Mouse (Mus musculus): ENCODE results near the gene Pdf. TPM values are rescaled to one million over a fixed set of nuclear protein-coding genes. Genes with fewer than 3 reads are reported as not detected.
"Not testable (repeated sequence)": the region's sequence is repeated elsewhere in the genome, so short reads cannot be mapped to it uniquely, and the experiment has no call there.

The Pdf gene
- total and polyA plus RNA-seq, 2 experiments, result 19.5 to 32.9 TPM

- DNase-seq (ENCODE audit: extremely low read depth, low read depth, low spot score), result no peak
- H3K27me3 ChIP-seq (ENCODE audit: control insufficient read depth, insufficient read depth, low read length), result no peaks in the 10 kb centered on the region
- H3K27ac ChIP-seq (replicated peaks; ENCODE audit: insufficient read depth, low read depth, low read length), result no peak overlapping the region
- WGBS, result 90% methylated on average over 4 of the region's 4 CpGs
- no peak overlapping the region for H3K9ac ChIP-seq (ENCODE audit: low read depth, low read length)
- peaks cover 5% of the 10 kb centered on the region; the same call in 1 of the 2 replicates for H3K79me2 ChIP-seq (ENCODE audit: control insufficient read depth, insufficient read depth, low read length)
- no peak for TF ChIP-seq CTCF (IDR thresholded peaks at IDR 0.05; ENCODE audit: low read depth, low read length)
- no peak for TF ChIP-seq POLR2A (IDR thresholded peaks at IDR 0.05; ENCODE audit: extremely low read depth, insufficient read depth, low read length)
- peaks cover 8% of the 10 kb centered on the region; the same call in 1 of the 2 replicates for H3K4me1 ChIP-seq (ENCODE audit: control insufficient read depth, insufficient read depth, low read length)
- peaks cover 46% of the 10 kb centered on the region for H3K36me3 ChIP-seq (ENCODE audit: control insufficient read depth, insufficient read depth, low read length)
- no peak overlapping the region for H3K4me3 ChIP-seq (ENCODE audit: insufficient read depth, low read depth, low read length)
Measured at GRCm38 (mm10) chr8:107049480-107049879, 1.1 kb upstream of the Pdf start.

GRCm38 (mm10) chr8:107046976-107047375 is 1.4 kb downstream of the Pdf start:
- peaks cover 51% of the 10 kb centered on the region for H3K36me3 ChIP-seq (ENCODE audit: control insufficient read depth, insufficient read depth, low read length)
- WGBS, result 71% methylated on average over 5 of the region's 5 CpGs
- no peaks in the 10 kb centered on the region for H3K27me3 ChIP-seq (ENCODE audit: control insufficient read depth, insufficient read depth, low read length)
- peaks cover 5% of the 10 kb centered on the region; the same call in 1 of the 2 replicates for H3K79me2 ChIP-seq (ENCODE audit: control insufficient read depth, insufficient read depth, low read length)
- no peak for DNase-seq (ENCODE audit: extremely low read depth, low read depth, low spot score)
- H3K4me1 ChIP-seq (ENCODE audit: control insufficient read depth, insufficient read depth, low read length), result peaks cover 12% of the 10 kb centered on the region
- no peak for TF ChIP-seq CTCF (IDR thresholded peaks at IDR 0.05; ENCODE audit: low read depth, low read length)
- H3K27ac ChIP-seq (replicated peaks; ENCODE audit: insufficient read depth, low read depth, low read length), result no peak overlapping the region
- no peak overlapping the region; the same call in 1 of the 2 replicates for H3K9ac ChIP-seq (ENCODE audit: low read depth, low read length)
- no peak overlapping the region for H3K4me3 ChIP-seq (ENCODE audit: insufficient read depth, low read depth, low read length)

- H3K4me1 ChIP-seq (ENCODE audit: control insufficient read depth, insufficient read depth, low read length), result peaks cover 12% of the 10 kb centered on the region
- DNase-seq (ENCODE audit: extremely low read depth, low read depth, low spot score), result no peak
- H3K27me3 ChIP-seq (ENCODE audit: control insufficient read depth, insufficient read depth, low read length), result no peaks in the 10 kb centered on the region
- H3K79me2 ChIP-seq (ENCODE audit: control insufficient read depth, insufficient read depth, low read length), result peaks cover 5% of the 10 kb centered on the region; the same call in 1 of the 2 replicates
- H3K36me3 ChIP-seq (ENCODE audit: control insufficient read depth, insufficient read depth, low read length), result peaks cover 54% of the 10 kb centered on the region
- WGBS, result 91% methylated on average over 6 of the region's 6 CpGs
- H3K4me3 ChIP-seq (ENCODE audit: insufficient read depth, low read depth, low read length), result no peak overlapping the region
- H3K27ac ChIP-seq (replicated peaks; ENCODE audit: insufficient read depth, low read depth, low read length), result no peak overlapping the region
- no peak overlapping the region for H3K9ac ChIP-seq (ENCODE audit: low read depth, low read length)
- no peak for TF ChIP-seq CTCF (IDR thresholded peaks at IDR 0.05; ENCODE audit: low read depth, low read length)
- TF ChIP-seq POLR2A (IDR thresholded peaks at IDR 0.05; ENCODE audit: extremely low read depth, insufficient read depth, low read length), result no peak
Measured at GRCm38 (mm10) chr8:107045478-107045877, 2.9 kb downstream of the Pdf start.

GRCm38 (mm10) chr8:107040632-107041031 is 7.8 kb downstream of the Pdf start:
- H3K27ac ChIP-seq (replicated peaks; ENCODE audit: insufficient read depth, low read depth, low read length), result no peak overlapping the region

GRCm38 (mm10) chr8:107036626-107037025 is 11.8 kb downstream of the Pdf start:
- no peak for DNase-seq (ENCODE audit: extremely low read depth, low read depth, low spot score)
- peaks cover 26% of the 10 kb centered on the region for H3K36me3 ChIP-seq (ENCODE audit: control insufficient read depth, insufficient read depth, low read length)
- H3K4me3 ChIP-seq (ENCODE audit: insufficient read depth, low read depth, low read length), result no peak overlapping the region
- no peaks in the 10 kb centered on the region for H3K27me3 ChIP-seq (ENCODE audit: control insufficient read depth, insufficient read depth, low read length)
- peaks cover 18% of the 10 kb centered on the region for H3K79me2 ChIP-seq (ENCODE audit: control insufficient read depth, insufficient read depth, low read length)
- peaks cover 2% of the 10 kb centered on the region for H3K4me1 ChIP-seq (ENCODE audit: control insufficient read depth, insufficient read depth, low read length)
- H3K9ac ChIP-seq (ENCODE audit: low read depth, low read length), result no peak overlapping the region
- WGBS, result 55% methylated on average over 8 of the region's 8 CpGs
- no peak for TF ChIP-seq POLR2A (IDR thresholded peaks at IDR 0.05; ENCODE audit: extremely low read depth, insufficient read depth, low read length)
- TF ChIP-seq CTCF (IDR thresholded peaks at IDR 0.05; ENCODE audit: low read depth, low read length), result no peak
- no peak overlapping the region for H3K27ac ChIP-seq (replicated peaks; ENCODE audit: insufficient read depth, low read depth, low read length)

More at GRCm38 (mm10) chr8:107040632-107041031, 7.8 kb downstream of the Pdf start:
- no peak for DNase-seq (ENCODE audit: extremely low read depth, low read depth, low spot score)
- no peaks in the 10 kb centered on the region for H3K79me2 ChIP-seq (ENCODE audit: control insufficient read depth, insufficient read depth, low read length)
- WGBS, result 88% methylated on average over 7 of the region's 7 CpGs
- H3K36me3 ChIP-seq (ENCODE audit: control insufficient read depth, insufficient read depth, low read length), result peaks cover 57% of the 10 kb centered on the region
- H3K4me3 ChIP-seq (ENCODE audit: insufficient read depth, low read depth, low read length), result no peak overlapping the region
- no peaks in the 10 kb centered on the region for H3K27me3 ChIP-seq (ENCODE audit: control insufficient read depth, insufficient read depth, low read length)
- H3K9ac ChIP-seq (ENCODE audit: low read depth, low read length), result no peak overlapping the region
- peaks cover 5% of the 10 kb centered on the region for H3K4me1 ChIP-seq (ENCODE audit: control insufficient read depth, insufficient read depth, low read length)
- TF ChIP-seq CTCF (IDR thresholded peaks at IDR 0.05; ENCODE audit: low read depth, low read length), result no peak
- TF ChIP-seq POLR2A (IDR thresholded peaks at IDR 0.05; ENCODE audit: extremely low read depth, insufficient read depth, low read length), result no peak

- Histone ChIP-seq H3K4me3 (ENCODE audit: insufficient read depth, low read depth, low read length) (no peak overlapping the region), H3K79me2 (ENCODE audit: control insufficient read depth, insufficient read depth, low read length) (peaks cover 19% of the 10 kb centered on the region), H3K27ac (replicated peaks; ENCODE audit: insufficient read depth, low read depth, low read length) (no peak overlapping the region), H3K36me3 (ENCODE audit: control insufficient read depth, insufficient read depth, low read length) (peaks cover 22% of the 10 kb centered on the region), H3K4me1 (ENCODE audit: control insufficient read depth, insufficient read depth, low read length) (peaks cover 2% of the 10 kb centered on the region), H3K27me3 (ENCODE audit: control insufficient read depth, insufficient read depth, low read length) (no peaks in the 10 kb centered on the region), H3K9ac (ENCODE audit: low read depth, low read length) (no peak overlapping the region)
- TF ChIP-seq POLR2A (IDR thresholded peaks at IDR 0.05; ENCODE audit: extremely low read depth, insufficient read depth, low read length) (no peak), CTCF (IDR thresholded peaks at IDR 0.05; ENCODE audit: low read depth, low read length) (no peak)
- WGBS, result 95% methylated on average over 3 of the region's 3 CpGs
- DNase-seq (ENCODE audit: extremely low read depth, low read depth, low spot score), result no peak
Measured at GRCm38 (mm10) chr8:107035641-107036040, 12.8 kb downstream of the Pdf start.

GRCm38 (mm10) chr8:107033609-107034008 is 14.8 kb downstream of the Pdf start:
- not testable (repeated sequence) for H3K27me3 ChIP-seq (ENCODE audit: control insufficient read depth, insufficient read depth, low read length)

More at GRCm38 (mm10) chr8:107033609-107034008, 14.8 kb downstream of the Pdf start:
- H3K36me3 ChIP-seq (ENCODE audit: control insufficient read depth, insufficient read depth, low read length); H3K4me3 ChIP-seq (ENCODE audit: insufficient read depth, low read depth, low read length); DNase-seq (ENCODE audit: extremely low read depth, low read depth, low spot score); H3K4me1 ChIP-seq (ENCODE audit: control insufficient read depth, insufficient read depth, low read length); H3K27ac ChIP-seq (replicated peaks; ENCODE audit: insufficient read depth, low read depth, low read length); H3K9ac ChIP-seq (ENCODE audit: low read depth, low read length): not testable (repeated sequence)
- WGBS, result 89% methylated on average over 2 of the region's 2 CpGs
- peaks cover 19% of the 10 kb centered on the region for H3K79me2 ChIP-seq (ENCODE audit: control insufficient read depth, insufficient read depth, low read length)

All from liver, adult 2 months (tissue).